Mouse (Mus musculus) T-helper 17 cell (primary cell): ENCODE data around the gene Gm49403.

Experiments used
- in situ Hi-C, 2 experiments: fragments of 300-600 bp; cut with MboI, MseI; formaldehyde crosslinking; loops; 1 replicate in 1 of 2; 2 replicates in 1 of 2; pipeline ENCODE4 v1.15.1; 2025; ENCODE audit warnings: high pct_unique_total_duplicates in 2 of 2

Gm49403 gene

DNA sequence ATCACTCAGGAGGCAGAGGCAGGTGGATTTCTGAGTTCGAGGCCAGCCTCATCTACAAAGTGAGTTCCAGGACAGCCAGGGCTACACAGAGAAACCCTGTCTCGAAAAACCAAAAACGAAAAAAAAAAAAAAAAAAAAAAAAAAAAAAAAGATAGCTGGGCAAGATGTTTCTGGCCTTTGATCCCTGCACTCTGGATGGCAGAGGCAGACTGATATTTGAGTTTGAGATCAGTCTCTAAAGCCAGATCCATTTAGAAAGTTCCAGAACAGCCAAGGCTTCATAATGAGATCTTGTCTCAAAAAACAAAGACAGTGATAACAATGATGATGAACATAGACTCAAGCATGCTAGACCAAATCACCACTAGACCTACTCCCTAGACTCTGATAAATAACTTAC, 13.3 kb upstream of the Gm49403 start:
- in situ Hi-C loops: loop anchor here in 1 of 2 experiments (5.0 to 25.0 kb wide), 2 partner anchors 33 to 283 kb away; partner anchors contain the start of genes Bscl2, Gng3 and Slc22a8

DNA sequence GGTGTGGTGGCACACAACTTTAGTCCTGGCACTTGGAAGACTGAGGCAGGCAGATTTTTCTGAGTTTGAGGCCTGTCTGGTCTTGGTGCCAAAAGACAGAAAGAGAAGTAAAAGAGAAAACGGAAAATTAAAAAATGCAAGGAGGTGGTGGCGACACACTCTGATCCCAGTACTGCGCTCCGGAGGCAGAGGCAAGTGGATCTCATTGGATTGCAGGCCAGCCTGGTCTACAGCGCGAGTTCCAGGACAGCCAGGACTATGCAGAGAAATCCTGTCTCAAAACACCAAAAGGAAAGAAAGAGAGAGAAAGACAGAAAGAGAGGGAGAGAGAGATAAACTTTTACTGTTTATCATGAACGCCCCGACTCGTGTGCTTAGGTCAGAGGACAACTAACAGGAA, 12.9 kb upstream of the Gm49403 start:
- in situ Hi-C loops: loop anchor here in 1 of 2 experiments (5.0 to 25.0 kb wide), 2 partner anchors 34 to 284 kb away; partner anchors contain the start of genes Bscl2, Gng3 and Slc22a8

- in situ Hi-C loops: loop anchor here in 1 of 2 experiments (5.0 to 25.0 kb wide), 2 partner anchors 34 to 284 kb away; partner anchors contain the start of genes Bscl2, Gng3 and Slc22a8
Observed at GRCm38 (mm10) chr19:8871267-8872186, 12.2 kb upstream of the Gm49403 start, which contains the start of gene Ubxn1. Gene Ubxn1 (plus strand): TSS chr19:8871496.

GRCm38 (mm10) chr19:8872266-8872840, 11.4 kb upstream of the Gm49403 start:
- in situ Hi-C loops: loop anchor here in 1 of 2 experiments (5.0 to 25.0 kb wide), 2 partner anchors 35 to 285 kb away; partner anchors contain the start of genes Bscl2, Gng3 and Slc22a8

- in situ Hi-C loops: loop anchor here in 1 of 2 experiments (5.0 kb wide), 1 partner anchor 1313 kb away; no protein-coding TSS in a partner anchor
Observed at GRCm38 (mm10) chr19:8875031-8875430, 8.7 kb upstream of the Gm49403 start.

- in situ Hi-C loops: no loop called here
Observed at GRCm38 (mm10) chr19:8880311-8881033, 3.3 kb upstream of the Gm49403 start, which contains the start of gene Uqcc3. Gene Uqcc3 (minus strand): TSS chr19:8880923.

GRCm38 (mm10) chr19:8881034-8881392, 2.7 kb upstream of the Gm49403 start:
- in situ Hi-C loops: no loop called here

GRCm38 (mm10) chr19:8886916-8887584, 3.3 kb downstream of the Gm49403 start:
- in situ Hi-C loops: no loop called here

- in situ Hi-C loops: no loop called here
Observed at GRCm38 (mm10) chr19:8887585-8888463, 4.1 kb downstream of the Gm49403 start.

GRCm38 (mm10) chr19:8888511-8889385, 5.0 kb downstream of the Gm49403 start, which contains the start of the genes 1810009A15Rik and Gm49416:
Gene 1810009A15Rik (plus strand): TSS chr19:8888853.
Gene Gm49416 (plus strand): TSS chr19:8888926.
- in situ Hi-C loops: no loop called here

DNA sequence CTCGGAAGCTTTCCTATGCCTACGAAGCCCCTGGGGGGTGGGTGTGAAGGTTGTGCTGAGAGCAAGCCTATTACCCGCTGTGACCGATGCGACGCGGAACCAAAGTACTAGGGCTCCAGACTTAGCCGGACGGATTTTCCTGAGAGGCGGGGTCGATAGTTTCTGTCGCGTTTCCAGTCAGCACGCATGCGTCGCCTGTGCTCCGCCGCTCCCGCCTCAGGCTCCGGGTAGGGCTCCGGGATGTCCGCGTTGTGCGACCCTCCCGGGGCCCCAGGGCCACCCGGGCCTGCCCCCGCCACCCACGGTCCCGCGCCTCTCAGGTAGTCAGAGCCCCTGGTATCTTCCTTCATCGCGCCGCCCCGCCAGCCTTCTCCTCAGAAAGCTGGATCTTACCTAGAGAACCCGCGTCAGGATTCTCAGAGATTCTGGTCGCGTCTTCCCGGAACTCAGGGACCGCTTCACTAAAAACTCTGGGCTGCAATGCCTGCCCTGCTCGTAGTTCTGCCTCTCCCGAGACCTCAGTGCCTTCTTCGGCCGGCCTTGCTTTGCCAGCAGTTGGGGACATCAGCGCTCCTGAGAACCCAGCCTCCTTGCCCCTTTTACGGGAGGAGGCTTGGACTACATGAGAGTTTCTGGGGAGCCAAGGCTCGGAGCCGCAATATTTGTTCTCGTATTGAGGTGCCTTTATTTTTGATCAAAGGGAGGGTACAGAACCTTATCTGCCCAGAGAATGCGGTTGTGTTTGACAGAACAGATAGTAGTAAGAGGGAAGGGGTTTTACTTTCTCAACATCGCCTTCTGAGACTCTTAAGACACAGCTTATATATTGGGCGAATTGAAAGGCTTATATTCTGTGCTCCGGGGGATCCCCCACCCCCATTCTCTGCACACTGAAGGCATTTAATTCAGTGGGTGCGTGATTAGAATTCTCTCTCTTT, 9.4 kb downstream of the Gm49403 start, which contains the start of gene Ints5:
Ints5 (plus strand) TSS at position 177 of the 938 bp plus-strand sequence.
- in situ Hi-C loops: loop anchor here in 1 of 2 experiments (5.0 kb wide), 1 partner anchor 49 kb away; the partner anchor contains the start of gene Mta2

DNA sequence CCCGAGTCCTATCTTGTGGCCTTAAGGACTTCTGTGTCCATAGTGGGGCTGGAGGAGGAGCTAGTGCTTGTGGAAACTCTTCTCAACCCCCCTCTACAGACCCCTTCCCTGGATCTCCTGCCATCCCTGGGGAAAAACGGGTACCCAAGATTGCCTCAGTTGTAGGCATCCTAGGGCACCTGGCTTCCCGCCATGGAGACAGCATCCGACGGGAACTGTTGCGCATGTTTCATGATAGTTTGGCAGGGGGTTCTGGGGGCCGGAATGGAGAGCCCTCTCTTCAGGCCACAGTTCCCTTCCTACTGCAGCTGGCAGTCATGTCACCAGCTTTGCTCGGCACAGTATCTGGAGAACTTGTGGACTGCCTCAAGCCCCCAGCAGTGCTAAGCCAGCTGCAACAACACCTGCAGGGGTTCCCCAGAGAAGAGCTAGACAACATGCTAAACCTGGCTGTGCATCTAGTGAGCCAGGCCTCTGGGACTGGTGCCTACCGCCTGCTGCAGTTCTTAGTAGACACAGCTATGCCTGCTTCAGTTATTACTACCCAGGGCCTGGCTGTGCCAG, 11.7 kb downstream of the Gm49403 start:
- in situ Hi-C loops: loop anchor here (5.0 kb wide), 2 partner anchors 73 to 78 kb away; partner anchors contain the start of genes Hnrnpul2 (in 1 of the 2) and Ttc9c (in 1 of the 2)

GRCm38 (mm10) chr19:8896231-8896630, 12.5 kb downstream of the Gm49403 start:
- in situ Hi-C loops: loop anchor here (5.0 kb wide), 2 partner anchors 74 to 79 kb away; partner anchors contain the start of genes Hnrnpul2 (in 1 of the 2) and Ttc9c (in 1 of the 2)

- in situ Hi-C loops: loop anchor here (5.0 kb wide), 2 partner anchors 75 to 80 kb away; partner anchors contain the start of genes Hnrnpul2 (in 1 of the 2) and Ttc9c (in 1 of the 2)
Observed at GRCm38 (mm10) chr19:8897211-8897864, 13.6 kb downstream of the Gm49403 start.

DNA sequence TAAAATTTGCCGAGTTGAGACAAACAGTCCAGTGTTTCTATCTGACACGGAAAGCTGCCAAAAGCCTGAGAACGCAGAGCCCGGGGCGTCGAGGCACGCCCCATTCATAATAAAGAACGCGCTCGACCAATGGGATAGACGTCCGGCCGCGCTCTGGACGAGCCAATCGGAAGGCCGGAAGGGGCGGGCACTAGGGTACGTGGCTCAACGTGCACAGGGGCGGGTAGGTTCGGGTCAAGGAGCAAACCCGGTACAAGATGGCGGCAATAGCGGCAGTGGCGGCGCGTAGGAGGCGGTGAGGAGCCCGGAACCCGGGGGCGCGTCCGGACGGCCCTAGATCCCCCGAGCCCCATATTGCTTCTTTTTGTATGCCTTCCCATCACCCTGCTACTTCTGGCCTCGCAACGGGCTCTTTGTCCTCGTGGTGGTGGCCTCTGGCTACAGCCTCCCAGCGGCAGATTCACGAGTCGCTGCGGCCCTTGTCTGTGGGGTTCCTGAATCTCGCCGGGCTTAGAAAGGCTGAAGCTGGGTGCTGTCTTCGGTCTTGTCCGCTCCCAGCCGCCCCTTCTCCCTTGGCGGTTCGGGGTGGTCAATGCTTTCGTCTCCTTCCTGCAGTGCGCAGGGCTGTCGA, 14.2 kb downstream of the Gm49403 start, which contains the start of gene Ganab:
Ganab (plus strand) TSS at position 207 of the 631 bp plus-strand sequence.
- in situ Hi-C loops: loop anchor here (5.0 kb wide), 2 partner anchors 76 to 81 kb away; partner anchors contain the start of genes Hnrnpul2 (in 1 of the 2) and Ttc9c (in 1 of the 2)
